In genomic region chr12:25382475-25382874, GRCm38 (mm10) we compare ENCODE assay signal across 16 mouse cellular contexts.
"Had no signal": no experiment of that assay in that cellular context is flagged by ENCODE, and none has a peak within 500 bp of the region (broad histone marks: within the 10 kb centered on the region; RNA-seq: fewer than 3 reads in every experiment).

No protein-coding gene starts in this region.

- H3K27me3 ChIP-seq: midbrain, embryonic 12.5 days; neural tube, embryonic 12.5 days; stomach, embryonic 15.5 days had no signal

- H3K4me3 ChIP-seq: midbrain, embryonic 10.5 days; midbrain, embryonic 12.5 days; neural tube, embryonic 12.5 days; stomach, embryonic 15.5 days had no signal

- DNase-seq: lung, adult 18-20 months; lung, embryonic 14.5 days; lung, postnatal 10 days; lung, postnatal 4 days; midbrain, embryonic 14.5 days; retina, postnatal 1 day; right cerebral cortex, adult 18-20 months; right cerebral cortex, postnatal 25 days; right cerebral cortex, postnatal 4 days; thymus, adult 18-20 months; thymus, postnatal 14 days; thymus, postnatal 36 days had no signal

- H3K4me1 ChIP-seq: midbrain, embryonic 10.5 days; midbrain, embryonic 12.5 days; neural tube, embryonic 12.5 days; stomach, embryonic 15.5 days had no signal

- H3K9me3 ChIP-seq: midbrain, embryonic 10.5 days; midbrain, embryonic 12.5 days; neural tube, embryonic 12.5 days; stomach, embryonic 15.5 days had no signal

- H3K36me3 ChIP-seq: midbrain, embryonic 10.5 days; midbrain, embryonic 12.5 days; neural tube, embryonic 12.5 days; stomach, embryonic 15.5 days had no signal

- H3K4me2 ChIP-seq: lung, embryonic 14.5 days; midbrain, embryonic 12.5 days; neural tube, embryonic 12.5 days; stomach, embryonic 15.5 days had no signal

- H3K27ac ChIP-seq: midbrain, embryonic 10.5 days; midbrain, embryonic 12.5 days; neural tube, embryonic 12.5 days; stomach, embryonic 15.5 days had no signal

- H3K9ac ChIP-seq: lung, embryonic 14.5 days; midbrain, embryonic 12.5 days; neural tube, embryonic 12.5 days; stomach, embryonic 15.5 days had no signal
